Mouse (Mus musculus) MEL (cell line): Measurements from ENCODE around the gene Rpn1. TPM values are rescaled to one million over a fixed set of nuclear protein-coding genes. Genes with fewer than 3 reads are reported as not detected.

Source experiments
- DNase-seq: peaks from one replicate; pipeline ENCODE4 v3.0.0; 2011; ENCODE audit warnings: low read depth, low spot score
- H3K27ac ChIP-seq: 2 replicates; pipeline ENCODE4 v1.5.1; 2012; ENCODE audit warnings: low read depth, mild to moderate bottlenecking, control low read depth, low read length, moderate library complexity; ENCODE audit not compliant: control insufficient read depth
- H3K27me3 ChIP-seq, 2 experiments: fragments of 150-350 bp in 1 of 2; sonication (generic) in 1 of 2; 2 replicates each; pipeline ENCODE4 v1.6.1; 2012; ENCODE audit warnings: low read length in 2 of 2, mild to moderate bottlenecking in 2 of 2, improper control_type of control experiment in 1 of 2, moderate library complexity in 1 of 2; ENCODE audit not compliant: insufficient read depth in 2 of 2, control insufficient read depth in 1 of 2
- H3K36me3 ChIP-seq, 2 experiments: 2 replicates each; pipeline ENCODE4 v1.6.1; 2012 to 2014; ENCODE audit warnings: low read length in 2 of 2, improper control_type of control experiment in 1 of 2, inconsistent platforms in 1 of 2, mild to moderate bottlenecking in 1 of 2; ENCODE audit not compliant: insufficient read depth in 2 of 2, control insufficient read depth in 1 of 2
- H3K4me1 ChIP-seq, 2 experiments: fragments of 150-350 bp in 1 of 2; sonication (generic) in 1 of 2; 2 replicates each; pipeline ENCODE4 v1.6.1; 2012; ENCODE audit warnings: low read length in 2 of 2, improper control_type of control experiment in 1 of 2, mild to moderate bottlenecking in 1 of 2; ENCODE audit not compliant: insufficient read depth in 2 of 2, control insufficient read depth in 1 of 2
- H3K4me3 ChIP-seq, 2 experiments: fragments of 150-350 bp in 1 of 2; sonication (generic) in 1 of 2; 2 replicates each; pipeline ENCODE4 v1.5.1; 2012; ENCODE audit warnings: low read depth in 2 of 2, low read length in 2 of 2, mild to moderate bottlenecking in 2 of 2, moderate library complexity in 2 of 2, control low read depth in 1 of 2, improper control_type of control experiment in 1 of 2; ENCODE audit not compliant: control insufficient read depth in 1 of 2, insufficient read depth in 1 of 2
- H3K79me2 ChIP-seq: 2 replicates; pipeline ENCODE4 v1.6.1; 2012; ENCODE audit warnings: mild to moderate bottlenecking, low read length, moderate library complexity; ENCODE audit not compliant: control insufficient read depth, poor library complexity, insufficient read depth
- H3K9ac ChIP-seq: 2 replicates; pipeline ENCODE4 v1.6.1; 2012; ENCODE audit warnings: low read depth, mild to moderate bottlenecking, control low read depth, low read length, moderate library complexity; ENCODE audit not compliant: control insufficient read depth, poor library complexity, severe bottlenecking
- H3K9me3 ChIP-seq: fragments of 150-350 bp; sonication (generic); replicated peaks from 2 replicates; pipeline ENCODE4 v1.6.1; 2012; ENCODE audit warnings: mild to moderate bottlenecking, low read length, improper control_type of control experiment, moderate library complexity; ENCODE audit not compliant: insufficient read depth
- BHLHE40 ChIP-seq: IDR thresholded peaks from 2 replicates; pipeline ENCODE4 v1.6.1; 2012; ENCODE audit warnings: low read depth, mild to moderate bottlenecking, inconsistent platforms, low read length, improper control_type of control experiment, borderline replicate concordance
- CTCF ChIP-seq, 3 experiments: IDR thresholded peaks in 2 of 3; conservative IDR thresholded peaks in 1 of 3; 2 replicates each; pipeline ENCODE4 v1.5.1; 2011 to 2012; ENCODE audit warnings: low read length in 3 of 3, low read depth in 2 of 3, mild to moderate bottlenecking in 2 of 3, improper control_type of control experiment in 1 of 3, inconsistent platforms in 1 of 3, mixed read lengths in 1 of 3, moderate library complexity in 1 of 3; ENCODE audit not compliant: control insufficient read depth in 1 of 3, insufficient read depth in 1 of 3, poor library complexity in 1 of 3, severe bottlenecking in 1 of 3
- E2F4 ChIP-seq: IDR thresholded peaks from 2 replicates; pipeline ENCODE4 v1.6.1; 2011; ENCODE audit warnings: low read depth, low read length, improper control_type of control experiment, borderline replicate concordance
- ELF1 ChIP-seq: IDR thresholded peaks from 2 replicates; pipeline ENCODE4 v1.6.1; 2014; ENCODE audit warnings: low read depth, mild to moderate bottlenecking, inconsistent platforms, low read length, improper control_type of control experiment, moderate library complexity
- ETS1 ChIP-seq: IDR thresholded peaks from 2 replicates; pipeline ENCODE4 v1.6.1; 2012; ENCODE audit warnings: low read depth, mild to moderate bottlenecking, inconsistent platforms, low read length, improper control_type of control experiment, moderate library complexity
- GABPA ChIP-seq: IDR thresholded peaks from 2 replicates; pipeline ENCODE4 v1.6.1; 2012; ENCODE audit warnings: low read depth, mild to moderate bottlenecking, inconsistent platforms, low read length, improper control_type of control experiment, moderate library complexity
- GATA1 ChIP-seq: IDR thresholded peaks from 2 replicates; pipeline ENCODE4 v1.6.1; 2011; ENCODE audit warnings: low read depth, low read length, improper control_type of control experiment
- HCFC1 ChIP-seq: IDR thresholded peaks from 2 replicates; pipeline ENCODE4 v1.6.1; 2012; ENCODE audit warnings: low read depth, mild to moderate bottlenecking, inconsistent platforms, low read length, improper control_type of control experiment, moderate library complexity
- KAT2A ChIP-seq: conservative IDR thresholded peaks from 2 replicates; pipeline ENCODE4 v1.6.1; 2012; ENCODE audit warnings: low read depth, low read length, improper control_type of control experiment, inconsistent platforms
- MAFK ChIP-seq: IDR thresholded peaks from 2 replicates; pipeline ENCODE4 v1.6.1; 2011; ENCODE audit warnings: low read depth, mild to moderate bottlenecking, low read length, improper control_type of control experiment, borderline replicate concordance
- MAZ ChIP-seq: IDR thresholded peaks from 2 replicates; pipeline ENCODE4 v1.6.1; 2012; ENCODE audit warnings: low read depth, mild to moderate bottlenecking, inconsistent platforms, low read length, improper control_type of control experiment
- MYC ChIP-seq: IDR thresholded peaks from 2 replicates; pipeline ENCODE4 v1.6.1; 2011; ENCODE audit warnings: low read depth, mild to moderate bottlenecking, low read length, improper control_type of control experiment, moderate library complexity
- POLR2AphosphoS2 ChIP-seq: IDR thresholded peaks from 2 replicates; pipeline ENCODE4 v1.6.1; 2011; ENCODE audit warnings: low read length, improper control_type of control experiment
- POLR2AphosphoS5 ChIP-seq: IDR thresholded peaks from 2 replicates; pipeline ENCODE4 v1.6.1; 2012; ENCODE audit warnings: low read depth, borderline replicate concordance, mild to moderate bottlenecking, inconsistent platforms, low read length, moderate library complexity, mixed read lengths
- RCOR1 ChIP-seq: IDR thresholded peaks from 2 replicates; pipeline ENCODE4 v1.6.1; 2012; ENCODE audit warnings: low read depth, mild to moderate bottlenecking, inconsistent platforms, low read length, improper control_type of control experiment
- SMC3 ChIP-seq: IDR thresholded peaks from 2 replicates; pipeline ENCODE4 v1.6.1; 2011; ENCODE audit warnings: low read depth, low read length, improper control_type of control experiment
- UBTF ChIP-seq: IDR thresholded peaks from 2 replicates; pipeline ENCODE4 v1.6.1; 2012; ENCODE audit warnings: low read depth, mild to moderate bottlenecking, inconsistent platforms, low read length, improper control_type of control experiment, moderate library complexity, borderline replicate concordance; ENCODE audit not compliant: insufficient read depth
- USF1 ChIP-seq: IDR thresholded peaks from 2 replicates; pipeline ENCODE4 v1.6.1; 2014; ENCODE audit warnings: low read depth, mild to moderate bottlenecking, inconsistent platforms, low read length, improper control_type of control experiment, moderate library complexity
- polyA plus RNA-seq, 2 experiments: library from polyadenylated mRNA; stranded (reverse) in 1 of 2; unstranded in 1 of 2; fragments of >175 nt in 1 of 2; fragments of >200 nt in 1 of 2; gene quantifications; 2 replicates each; pipeline versions ENCODE4 v1.2.1 to v1.2.4; 2012; ENCODE audit warnings: low replicate concordance in 2 of 2, low read depth in 1 of 2; ENCODE audit not compliant: insufficient read length in 2 of 2, insufficient read depth in 1 of 2, missing spikeins in 1 of 2
- total RNA-seq: library from RNA; depleted of rRNA; stranded (reverse); fragments of 300-350 nt; gene quantifications from 2 replicates; pipeline ENCODE4 v1.2.3, GENCODE M21; 2012

Gene Rpn1
- total and polyA plus RNA-seq, 3 experiments = 289 to 412 (median 361) TPM

DNA sequence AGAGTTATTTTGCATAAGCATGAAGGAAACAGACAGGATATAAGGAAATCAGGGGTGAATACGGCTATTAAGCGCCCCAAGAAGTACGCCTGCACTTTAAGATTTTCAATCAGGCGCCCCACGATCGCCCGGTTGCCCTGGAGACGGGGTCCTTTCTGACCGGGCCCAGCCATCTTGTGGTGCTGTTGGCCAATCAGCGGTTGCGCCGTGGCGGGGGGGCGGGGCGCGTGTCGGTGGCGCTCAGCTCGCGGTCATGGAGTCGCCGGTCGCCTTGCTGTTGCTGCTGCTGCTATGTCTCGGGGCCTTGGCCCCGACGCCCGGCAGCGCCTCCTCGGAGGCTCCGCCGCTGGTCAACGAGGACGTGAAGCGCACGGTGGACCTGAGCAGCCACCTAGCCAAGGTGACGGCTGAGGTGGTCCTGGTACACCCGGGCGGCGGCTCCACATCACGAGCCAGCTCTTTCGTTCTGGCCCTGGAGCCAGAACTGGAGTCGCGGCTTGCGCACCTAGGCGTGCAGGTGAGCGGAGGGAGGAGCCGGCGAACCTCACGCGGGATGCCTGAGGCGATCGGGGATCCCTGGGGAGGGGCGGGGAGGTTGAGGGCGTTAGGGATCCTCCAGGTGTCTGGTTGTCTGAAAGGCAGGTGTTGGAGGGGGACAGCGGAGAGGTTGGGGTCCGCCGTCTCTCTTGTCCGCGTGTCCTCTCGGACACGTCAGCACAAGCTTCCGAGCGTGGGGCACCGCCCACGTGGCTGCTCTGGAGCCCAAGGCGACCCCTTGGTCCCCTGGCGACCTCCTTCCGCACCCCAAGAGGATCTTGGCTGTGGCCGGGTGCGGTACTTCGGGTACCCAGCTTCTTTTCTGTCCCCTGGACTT, at the start of gene Rpn1 (continued):
- TF ChIP-seq GABPA (no peak), MAZ (no peak), UBTF (0 out of 2 replicates have a peak, but pooled peaks have one; percentile 12), KAT2A (no peak; the same call in 1 of the 2 replicates)

DNA sequence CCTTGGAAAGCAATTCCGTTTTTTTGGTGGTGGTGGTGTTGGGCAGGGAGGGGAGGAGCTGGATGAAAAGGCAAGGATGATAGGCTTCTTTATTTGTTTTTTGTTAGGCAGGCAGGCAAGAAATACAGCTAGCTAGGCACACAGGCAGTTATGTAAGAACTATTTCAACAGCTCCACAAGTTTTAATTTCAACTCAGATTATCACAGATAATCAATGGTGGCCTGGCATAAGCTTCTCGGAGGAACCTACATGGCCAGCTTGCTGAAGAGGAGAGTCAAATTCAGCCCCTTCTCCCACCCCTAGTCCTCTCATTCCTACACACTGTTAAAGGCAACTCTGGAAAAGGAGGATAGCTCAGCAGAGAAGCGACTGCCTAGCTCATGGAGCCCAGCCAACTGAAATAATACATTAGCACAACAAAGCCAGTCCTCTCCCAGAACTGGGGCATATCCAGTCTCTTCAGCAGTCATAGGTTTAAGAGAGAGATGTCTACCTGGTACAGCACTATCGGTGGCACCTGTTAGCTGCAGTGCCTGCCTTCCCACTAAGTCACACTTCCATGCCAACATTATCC, 46.7 kb upstream of the Rpn1 start:
- H3K36me3 ChIP-seq = peaks cover 1 to 12% of the 10 kb centered on the region in 2 experiments
- no peak for TF ChIP-seq MAFK
- TF ChIP-seq BHLHE40 = no peak
- no peak for TF ChIP-seq POLR2AphosphoS2
- no peak for TF ChIP-seq HCFC1
- no peak for TF ChIP-seq POLR2AphosphoS5
- TF ChIP-seq MYC = no peak
- TF ChIP-seq ETS1 = no peak
- TF ChIP-seq RCOR1 = no peak
- TF ChIP-seq UBTF = no peak
- no peak for TF ChIP-seq E2F4
- no peak for TF ChIP-seq GABPA
- TF ChIP-seq CTCF (IDR thresholded peaks at IDR 0.05 in 2 of 3, conservative IDR thresholded peaks at IDR 0.05 in 1 of 3; ENCODE audit: control insufficient read depth in 1 of 3, insufficient read depth in 1 of 3, low read depth in 2 of 3, low read length in 3 of 3, poor library complexity in 1 of 3, severe bottlenecking in 1 of 3) = no peak
- TF ChIP-seq ELF1 = no peak
- TF ChIP-seq USF1 = no peak
- no peak for TF ChIP-seq KAT2A
- no peak for TF ChIP-seq SMC3
- TF ChIP-seq GATA1 = no peak
- peaks cover 0 to 3% of the 10 kb centered on the region in 2 experiments; a peak in 1 of 4 replicates for H3K4me1 ChIP-seq
- H3K27me3 ChIP-seq = no peaks in the 10 kb centered on the region
- H3K9me3 ChIP-seq = no peaks in the 10 kb centered on the region
- H3K9ac ChIP-seq = no peak overlapping the region
- H3K27ac ChIP-seq = no peak overlapping the region
- no peak overlapping the region for H3K4me3 ChIP-seq
- H3K79me2 ChIP-seq = peaks cover 62% of the 10 kb centered on the region
- no peak for DNase-seq
